Mouse (Mus musculus): ENCODE results near the gene Idh3a.

- TF ChIP-seq CTCF (IDR thresholded peaks at IDR 0.05; ENCODE audit: control insufficient read depth, insufficient read depth, low read length) = no peak
- TF ChIP-seq POLR2A (IDR thresholded peaks at IDR 0.05; ENCODE audit: borderline replicate concordance, control insufficient read depth, low read depth, low read length) = no peak
Observed at GRCm38 (mm10) chr9:54637510-54638314, 51.6 kb downstream of the Idh3a start.

Measured in bone marrow, adult 2 months (tissue).